In genomic region chr10:68353692-68354232, GRCm38 (mm10) we compare ENCODE assay signal across 10 mouse cellular contexts.
DNase-seq lines count a peak whose midpoint lies in the region; ATAC-seq lines count a peak whose summit lies in the region.
"Had no signal": no experiment of that assay in that cellular context is flagged by ENCODE, and none has a peak within 500 bp of the region (broad histone marks: within the 10 kb centered on the region; RNA-seq: fewer than 3 reads in every experiment).

No protein-coding gene starts in this region.

- WGBS in heart, embryonic 12.5 days: 72% methylated on average over 18 of the region's 18 CpGs
- 30% methylated on average over 18 of the region's 18 CpGs for WGBS in limb, embryonic 13.5 days

- H3K27me3 ChIP-seq in heart, embryonic 12.5 days (replicated peaks): no peaks in the 10 kb centered on the region
- H3K27me3 ChIP-seq in limb, embryonic 13.5 days: no peaks in the 10 kb centered on the region

- no peak overlapping the region for H3K4me2 ChIP-seq in heart, embryonic 12.5 days
- peak overlapping the region; percentile 51 for H3K4me2 ChIP-seq in limb, embryonic 13.5 days (replicated peaks)

- peak overlapping the region; percentile 8; the same call in 1 of the 2 replicates for H3K27ac ChIP-seq in heart, embryonic 12.5 days (ENCODE audit: poor library complexity, severe bottlenecking)
- peak overlapping the region; percentile 55; the same call in 1 of the 2 replicates for H3K27ac ChIP-seq in limb, embryonic 13.5 days

- H3K9me3 ChIP-seq in heart, embryonic 12.5 days (replicated peaks): no peaks in the 10 kb centered on the region
- no peaks in the 10 kb centered on the region for H3K9me3 ChIP-seq in limb, embryonic 13.5 days

- no peak overlapping the region for H3K4me3 ChIP-seq in heart, embryonic 12.5 days
- H3K4me3 ChIP-seq in limb, embryonic 13.5 days: peak overlapping the region; percentile 16
- H3K4me3 ChIP-seq: megakaryocyte, embryonic 14.5 days had no signal

- no peak overlapping the region for H3K9ac ChIP-seq in heart, embryonic 12.5 days
- no peak overlapping the region for H3K9ac ChIP-seq in limb, embryonic 13.5 days

- no peaks in the 10 kb centered on the region for H3K36me3 ChIP-seq in heart, embryonic 12.5 days
- no peaks in the 10 kb centered on the region for H3K36me3 ChIP-seq in limb, embryonic 13.5 days

- H3K4me1 ChIP-seq in heart, embryonic 12.5 days (replicated peaks): peaks cover 3% of the 10 kb centered on the region
- peaks cover 50% of the 10 kb centered on the region for H3K4me1 ChIP-seq in limb, embryonic 13.5 days

- DNase-seq in embryo, embryonic 10.5 days (ENCODE audit: low spot score): peak; percentile 38
- DNase-seq in embryo, embryonic 9.5 days (ENCODE audit: extremely low spot score): no peak
- peak; percentile 16 for DNase-seq in brain, adult 2 months (ENCODE audit: low read depth, low spot score)
- DNase-seq in cerebellum, postnatal 14 days: no peak
- DNase-seq in left cerebral cortex, adult 9 months (ENCODE audit: low spot score in 2 of 2): no peak
- no peak for DNase-seq in thymus, postnatal 0 days (ENCODE audit: low spot score)
- DNase-seq: right cerebral cortex, postnatal 14 days had no signal

- no peak for ATAC-seq in heart, embryonic 12.5 days (ENCODE audit: insufficient number of reproducible peaks, low FRiP score)
- peak; percentile 44; the same call in 1 of the 2 replicates for ATAC-seq in limb, embryonic 13.5 days (ENCODE audit: low FRiP score, low read depth)

Comparison
In these comparisons a context has a peak if more than half of its experiments do, and no peak if none do; other contexts are left out.
1. DNase-seq: peak in embryo, embryonic 10.5 days (single experiment) and brain, adult 2 months (single experiment); none in embryo, embryonic 9.5 days (single experiment), cerebellum, postnatal 14 days (0 of 2), left cerebral cortex, adult 9 months (0 of 2) and thymus, postnatal 0 days (single experiment).